Mouse (Mus musculus): ENCODE results near the gene Zbtb42. TPM values are rescaled to one million over a fixed set of nuclear protein-coding genes. Genes with fewer than 3 reads are reported as not detected.
A peak's percentile ranks its signal among the peaks of the same experiment; 100 is the strongest.

Zbtb42 gene
- polyA plus RNA-seq, 1 experiment: 5.1 TPM

DNA sequence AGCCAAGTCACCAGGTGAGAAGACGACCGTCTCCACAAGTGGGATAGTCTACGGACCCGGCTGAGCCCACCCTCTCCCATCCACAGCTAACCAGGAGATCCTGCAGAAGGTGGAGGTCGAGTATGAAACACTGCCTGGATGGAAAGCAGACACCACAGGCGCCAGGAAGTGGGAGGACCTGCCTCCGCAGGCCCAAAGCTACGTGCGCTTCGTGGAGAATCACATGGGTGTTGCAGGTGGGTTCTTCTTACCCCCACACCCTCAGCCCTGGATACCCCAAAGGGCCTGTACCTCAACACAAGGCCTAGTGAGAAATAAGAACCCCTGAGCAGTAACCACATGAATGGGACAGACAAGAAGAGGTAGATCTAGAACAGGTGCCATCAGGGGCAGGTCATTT lies 39.1 kb upstream of the Zbtb42 start:
- H3K27ac ChIP-seq (ENCODE audit: control insufficient read depth, insufficient read depth, low read depth, low read length, poor library complexity): no peak overlapping the region
- no peak for TF ChIP-seq CTCF (IDR thresholded peaks at IDR 0.05; ENCODE audit: control insufficient read depth, insufficient read depth, low read length)
- TF ChIP-seq POLR2A (IDR thresholded peaks at IDR 0.05; ENCODE audit: borderline replicate concordance, control insufficient read depth, low read depth, low read length): no peak
- no peak overlapping the region for H3K4me3 ChIP-seq (replicated peaks; ENCODE audit: control insufficient read depth, low read depth, low read length)
- WGBS: 84% methylated on average over 10 of the region's 10 CpGs
- H3K4me1 ChIP-seq (ENCODE audit: control insufficient read depth, insufficient read depth, low read length): no peaks in the 10 kb centered on the region

DNA sequence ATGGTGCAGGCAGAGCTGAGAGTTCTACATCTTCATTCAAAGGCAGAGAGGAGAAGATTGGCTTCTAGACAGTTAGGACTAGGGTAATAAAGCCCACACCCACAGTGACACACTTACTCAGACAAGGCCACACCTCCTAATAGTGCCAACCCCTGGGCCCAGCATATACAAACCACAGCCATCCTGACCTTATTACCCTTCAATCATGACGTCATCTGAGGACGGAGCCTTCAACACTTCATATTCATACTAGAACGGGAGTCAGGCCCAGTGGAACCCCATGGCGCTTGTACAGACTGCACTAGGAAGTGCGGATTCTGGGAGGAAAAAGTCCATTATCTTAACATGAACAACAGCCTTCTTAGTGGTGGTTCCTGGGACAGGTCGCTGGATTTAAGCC lies 35.5 kb upstream of the Zbtb42 start:
- TF ChIP-seq POLR2A (IDR thresholded peaks at IDR 0.05; ENCODE audit: borderline replicate concordance, control insufficient read depth, low read depth, low read length) (no peak), CTCF (IDR thresholded peaks at IDR 0.05; ENCODE audit: control insufficient read depth, insufficient read depth, low read length) (no peak)
- Histone ChIP-seq H3K27ac (ENCODE audit: control insufficient read depth, insufficient read depth, low read depth, low read length, poor library complexity) (no peak overlapping the region), H3K4me1 (ENCODE audit: control insufficient read depth, insufficient read depth, low read length) (peaks cover 3% of the 10 kb centered on the region), H3K4me3 (replicated peaks; ENCODE audit: control insufficient read depth, low read depth, low read length) (no peak overlapping the region)
- 79% methylated on average over 6 of the region's 6 CpGs for WGBS

DNA sequence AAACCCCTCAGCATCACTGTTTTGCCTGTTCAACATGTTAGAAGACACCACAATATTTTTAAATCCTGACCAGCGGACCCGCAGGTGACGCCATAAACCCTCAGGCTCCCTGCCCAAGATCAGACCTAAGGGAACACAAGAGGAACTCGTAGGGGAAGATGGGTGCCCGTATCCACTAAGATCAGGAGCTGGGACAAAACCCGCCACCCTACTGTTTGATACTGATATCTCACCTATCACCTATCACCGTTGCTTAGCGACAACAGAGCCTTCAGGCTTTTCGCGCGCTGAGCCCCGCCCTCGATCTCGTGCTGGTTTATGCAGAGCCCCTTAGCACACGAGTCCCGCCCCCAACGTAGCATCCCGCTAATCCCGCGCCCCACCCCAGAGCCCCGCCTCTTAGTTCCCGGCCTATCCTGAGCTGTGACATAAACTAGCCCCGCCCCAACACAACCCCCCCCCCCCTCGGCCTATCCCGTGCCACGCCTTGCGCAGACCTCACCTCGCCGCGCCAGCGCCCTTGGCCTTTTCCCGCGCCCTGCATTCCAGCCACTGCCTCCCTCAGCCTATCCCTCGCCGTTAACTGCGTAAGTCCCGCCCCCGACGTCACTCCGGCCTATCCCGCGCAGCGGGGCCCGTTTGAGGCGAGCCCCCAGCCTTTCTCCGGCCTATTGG lies 34.3 kb upstream of the Zbtb42 start, which contains the start of gene Siva1:
Gene Siva1 (plus strand): TSS at position 500 of the 675 bp plus-strand sequence.
- Histone ChIP-seq H3K27ac (ENCODE audit: control insufficient read depth, insufficient read depth, low read depth, low read length, poor library complexity) (peak within 1 kb of the TSS; percentile 86), H3K4me1 (ENCODE audit: control insufficient read depth, insufficient read depth, low read length) (peaks cover 4% of the 10 kb centered on the region), H3K4me3 (replicated peaks; ENCODE audit: control insufficient read depth, low read depth, low read length) (peak within 1 kb of the TSS; percentile 89)
- TF ChIP-seq CTCF (IDR thresholded peaks at IDR 0.05; ENCODE audit: control insufficient read depth, insufficient read depth, low read length) (no peak), POLR2A (IDR thresholded peaks at IDR 0.05; ENCODE audit: borderline replicate concordance, control insufficient read depth, low read depth, low read length) (no peak)
- under 1% methylated on average over 46 of the region's 46 CpGs for WGBS

DNA sequence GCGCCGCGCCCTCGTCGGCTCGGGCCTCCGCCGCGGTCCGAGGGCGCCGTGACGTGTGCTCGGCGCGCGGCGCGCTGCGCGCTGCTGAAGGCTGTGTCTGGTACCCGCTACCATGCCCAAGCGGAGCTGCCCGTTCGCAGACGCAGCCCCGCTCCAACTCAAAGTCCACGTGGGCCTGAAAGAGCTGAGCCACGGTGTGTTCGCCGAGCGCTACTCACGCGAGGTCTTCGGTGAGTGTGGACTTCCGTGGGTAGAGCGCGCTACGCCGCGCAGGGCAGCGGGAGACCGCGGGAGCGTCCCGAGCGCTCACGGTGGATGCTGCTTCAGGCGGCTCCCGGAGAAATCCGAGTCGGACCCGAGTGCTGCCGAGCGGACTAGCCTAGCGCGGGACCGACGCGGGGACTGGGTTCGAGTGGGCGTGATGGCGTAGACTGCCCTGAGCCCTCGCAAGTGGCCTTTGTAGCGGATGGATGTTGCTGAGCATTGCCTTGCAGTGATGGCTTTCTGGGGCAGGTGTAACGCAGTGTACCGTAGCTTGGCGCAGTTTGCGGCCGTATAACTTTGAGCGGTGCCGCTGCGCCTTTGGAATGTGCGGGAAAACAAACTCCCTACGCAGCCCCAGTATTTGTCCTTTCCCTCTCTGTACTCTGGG lies 33.6 kb upstream of the Zbtb42 start:
- Histone ChIP-seq H3K4me1 (ENCODE audit: control insufficient read depth, insufficient read depth, low read length) (peaks cover 4% of the 10 kb centered on the region), H3K4me3 (replicated peaks; ENCODE audit: control insufficient read depth, low read depth, low read length) (peak overlapping the region; percentile 89), H3K27ac (ENCODE audit: control insufficient read depth, insufficient read depth, low read depth, low read length, poor library complexity) (peak overlapping the region; percentile 86)
- WGBS: under 1% methylated on average over 75 of the region's 75 CpGs
- TF ChIP-seq POLR2A (IDR thresholded peaks at IDR 0.05; ENCODE audit: borderline replicate concordance, control insufficient read depth, low read depth, low read length) (peak; percentile 85; the same call in 1 of the 2 replicates), CTCF (IDR thresholded peaks at IDR 0.05; ENCODE audit: control insufficient read depth, insufficient read depth, low read length) (no peak)

- H3K4me3 ChIP-seq (replicated peaks; ENCODE audit: control insufficient read depth, low read depth, low read length): no peak overlapping the region
- H3K27ac ChIP-seq (ENCODE audit: control insufficient read depth, insufficient read depth, low read depth, low read length, poor library complexity): no peak overlapping the region
- peaks cover 4% of the 10 kb centered on the region for H3K4me1 ChIP-seq (ENCODE audit: control insufficient read depth, insufficient read depth, low read length)
- TF ChIP-seq CTCF (IDR thresholded peaks at IDR 0.05; ENCODE audit: control insufficient read depth, insufficient read depth, low read length) (no peak), POLR2A (IDR thresholded peaks at IDR 0.05; ENCODE audit: borderline replicate concordance, control insufficient read depth, low read depth, low read length) (no peak)
- 50% methylated on average over 6 of the region's 6 CpGs for WGBS
These were observed 32.5 kb upstream of the Zbtb42 start for GRCm38 (mm10) chr12:112646139-112646538.

GRCm38 (mm10) chr12:112648081-112648480 lies 30.5 kb upstream of the Zbtb42 start:
- Histone ChIP-seq H3K27ac (ENCODE audit: control insufficient read depth, insufficient read depth, low read depth, low read length, poor library complexity) (peak overlapping the region; percentile 24; the same call in 1 of the 2 replicates), H3K4me1 (ENCODE audit: control insufficient read depth, insufficient read depth, low read length) (peaks cover 4% of the 10 kb centered on the region), H3K4me3 (replicated peaks; ENCODE audit: control insufficient read depth, low read depth, low read length) (no peak overlapping the region)
- WGBS: 55% methylated on average over 5 of the region's 5 CpGs
- TF ChIP-seq POLR2A (IDR thresholded peaks at IDR 0.05; ENCODE audit: borderline replicate concordance, control insufficient read depth, low read depth, low read length) (no peak), CTCF (IDR thresholded peaks at IDR 0.05; ENCODE audit: control insufficient read depth, insufficient read depth, low read length) (no peak)

DNA sequence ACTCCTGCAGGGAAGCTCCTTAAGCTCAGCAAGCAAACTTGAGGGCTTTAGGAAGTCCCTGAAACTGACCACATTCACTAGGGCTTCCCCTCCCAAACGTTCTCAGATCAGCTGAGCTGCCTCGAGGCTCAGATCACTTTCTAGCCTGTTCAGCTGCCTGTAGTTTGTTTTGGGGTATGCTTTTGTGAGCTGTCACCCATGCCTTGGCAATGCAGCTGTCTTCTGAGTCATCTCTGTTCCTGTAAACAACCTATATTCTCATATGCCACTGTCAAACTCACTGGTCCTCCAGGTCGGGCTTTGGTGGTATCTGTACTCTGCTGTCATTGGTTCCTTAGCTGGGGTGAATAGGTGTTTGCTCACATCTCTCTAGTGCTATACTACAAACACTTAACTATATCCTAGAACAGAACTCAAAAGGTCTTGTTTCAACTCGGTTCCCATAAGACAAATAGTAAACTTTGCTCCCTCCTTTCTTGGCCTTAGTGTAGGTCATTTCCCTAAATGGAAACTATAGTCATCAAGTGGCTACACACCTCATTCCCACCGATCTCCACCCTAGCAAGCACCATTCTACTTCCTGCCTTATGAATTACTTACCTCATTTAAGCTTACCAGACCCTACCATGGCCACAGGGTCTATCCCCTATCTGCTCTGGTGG lies 26.7 kb upstream of the Zbtb42 start:
- peaks cover 4% of the 10 kb centered on the region for H3K4me1 ChIP-seq (ENCODE audit: control insufficient read depth, insufficient read depth, low read length)
- TF ChIP-seq CTCF (IDR thresholded peaks at IDR 0.05; ENCODE audit: control insufficient read depth, insufficient read depth, low read length): no peak
- no peak for TF ChIP-seq POLR2A (IDR thresholded peaks at IDR 0.05; ENCODE audit: borderline replicate concordance, control insufficient read depth, low read depth, low read length)
- H3K4me3 ChIP-seq (replicated peaks; ENCODE audit: control insufficient read depth, low read depth, low read length): no peak overlapping the region
- 68% methylated on average over 5 of the region's 5 CpGs for whole genome bisulfite sequencing
- H3K27ac ChIP-seq (ENCODE audit: control insufficient read depth, insufficient read depth, low read depth, low read length, poor library complexity): no peak overlapping the region

GRCm38 (mm10) chr12:112653157-112653824 lies 25.3 kb upstream of the Zbtb42 start:
- Histone ChIP-seq H3K4me3 (replicated peaks; ENCODE audit: control insufficient read depth, low read depth, low read length) (no peak overlapping the region), H3K4me1 (ENCODE audit: control insufficient read depth, insufficient read depth, low read length) (no peaks in the 10 kb centered on the region; the same call in 1 of the 2 replicates), H3K27ac (ENCODE audit: control insufficient read depth, insufficient read depth, low read depth, low read length, poor library complexity) (no peak overlapping the region)
- TF ChIP-seq POLR2A (IDR thresholded peaks at IDR 0.05; ENCODE audit: borderline replicate concordance, control insufficient read depth, low read depth, low read length) (no peak), CTCF (IDR thresholded peaks at IDR 0.05; ENCODE audit: control insufficient read depth, insufficient read depth, low read length) (peak; percentile 90)
- WGBS: 60% methylated on average over 7 of the region's 7 CpGs

Data from bone marrow, adult 2 months (tissue).